Mouse (Mus musculus) C2C12 (cell line): ENCODE measurements around the gene Map7d1.

Experiments used
- CTCF ChIP-seq: IDR thresholded peaks from one replicate; pipeline ENCODE4 v1.5.1; 2011; ENCODE audit not compliant: control insufficient read depth, insufficient read depth, insufficient read length
- MAX ChIP-seq: IDR thresholded peaks from one replicate; pipeline ENCODE4 v1.6.1; 2011; ENCODE audit warnings: mild to moderate bottlenecking, control low read depth
- MYOD1 ChIP-seq: IDR thresholded peaks from one replicate; pipeline ENCODE4 v1.6.1; 2011; ENCODE audit warnings: low read depth; ENCODE audit not compliant: control insufficient read depth, insufficient read length
- USF1 ChIP-seq: IDR thresholded peaks from one replicate; pipeline ENCODE4 v1.6.1; 2011; ENCODE audit warnings: low read depth, mild to moderate bottlenecking, control low read depth, moderate library complexity

GRCm38 (mm10) chr4:126256131-126256791 is at the start of gene Map7d1:
- no peak for TF ChIP-seq CTCF
- TF ChIP-seq MYOD1, result no peak
- TF ChIP-seq MAX, result peak; percentile 24
- no peak for TF ChIP-seq USF1
